Mouse (Mus musculus): ENCODE results near the gene Jade2. TPM values are rescaled to one million over a fixed set of nuclear protein-coding genes. Genes with fewer than 3 reads are reported as not detected.

The Jade2 gene
- polyA plus RNA-seq, 1 experiment from 2014 or later, result 0.31 TPM

DNA sequence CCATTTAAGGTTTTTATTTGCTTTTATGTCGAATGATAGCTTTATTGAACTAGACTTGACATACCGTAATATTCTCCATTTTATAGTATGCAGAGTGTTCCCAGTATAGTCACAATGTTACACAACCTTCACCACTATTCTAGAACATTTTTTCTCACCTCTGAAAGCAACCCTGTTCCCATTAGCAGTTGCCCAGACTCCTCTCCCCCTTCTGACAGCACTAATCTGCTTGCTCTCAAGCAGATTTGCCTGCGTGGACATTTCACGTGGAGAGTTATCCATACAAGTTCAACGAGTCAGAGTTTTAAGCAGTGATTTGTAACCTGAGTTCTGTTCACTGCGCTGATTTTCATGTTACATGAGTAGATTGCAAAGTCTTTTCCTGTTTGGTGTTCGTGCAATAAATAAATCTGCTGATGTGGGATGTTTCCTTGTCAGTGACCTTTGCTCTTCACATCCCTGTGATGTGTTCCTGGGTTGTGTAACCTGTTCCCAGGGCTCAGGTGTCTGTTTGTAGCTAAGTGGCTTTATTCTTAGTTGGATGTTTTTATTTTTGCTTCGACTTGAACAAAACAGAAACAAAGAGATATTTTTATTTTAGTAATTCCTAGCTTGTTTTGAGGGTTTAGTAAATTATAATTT is 89.8 kb downstream of the Jade2 start:
- H3K9ac ChIP-seq (replicated peaks), result no peak overlapping the region
- H3K27me3 ChIP-seq, result 0 out of 2 replicates have a peak, but pooled peaks cover under 1% of the 10 kb centered on the region
- H3K27ac ChIP-seq, result no peak overlapping the region
- WGBS, result 87% methylated on average over 8 of the region's 8 CpGs
- no peak overlapping the region for H3K4me2 ChIP-seq (replicated peaks)
- H3K36me3 ChIP-seq, result no peaks in the 10 kb centered on the region
- no peaks in the 10 kb centered on the region for H3K9me3 ChIP-seq
- ATAC-seq, result no peak
- H3K4me1 ChIP-seq (replicated peaks), result peaks cover 26% of the 10 kb centered on the region
- no peak overlapping the region for H3K4me3 ChIP-seq (replicated peaks)

DNA sequence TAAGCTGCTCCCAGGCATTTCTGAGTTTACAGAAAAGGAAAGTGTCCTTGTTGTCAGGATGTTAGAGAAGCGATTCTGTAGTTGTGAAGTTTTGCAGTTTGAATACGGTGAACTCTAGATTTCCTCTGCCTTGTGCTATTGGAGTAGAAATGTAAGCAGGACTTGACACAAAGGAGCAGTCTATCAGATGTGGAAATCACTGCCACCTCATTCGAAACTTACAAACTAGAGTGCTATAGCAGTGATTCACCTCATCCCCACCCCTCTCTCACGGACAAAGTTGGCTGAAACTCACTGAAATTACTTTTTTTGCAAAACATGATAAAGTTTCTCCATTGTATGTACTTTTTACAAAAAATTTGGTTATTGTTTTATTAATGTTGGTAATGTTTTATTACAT is 92.6 kb downstream of the Jade2 start:
- no peak overlapping the region for H3K27ac ChIP-seq
- WGBS, result 90% methylated on average over 4 of the region's 4 CpGs
- no peaks in the 10 kb centered on the region for H3K9me3 ChIP-seq
- no peak overlapping the region for H3K9ac ChIP-seq (replicated peaks)
- no peak for ATAC-seq
- H3K27me3 ChIP-seq, result peaks cover 20% of the 10 kb centered on the region
- H3K4me3 ChIP-seq (replicated peaks), result peak overlapping the region; percentile 63
- peak overlapping the region; percentile 95 for H3K4me2 ChIP-seq (replicated peaks)
- H3K4me1 ChIP-seq (replicated peaks), result peaks cover 26% of the 10 kb centered on the region
- no peaks in the 10 kb centered on the region for H3K36me3 ChIP-seq

DNA sequence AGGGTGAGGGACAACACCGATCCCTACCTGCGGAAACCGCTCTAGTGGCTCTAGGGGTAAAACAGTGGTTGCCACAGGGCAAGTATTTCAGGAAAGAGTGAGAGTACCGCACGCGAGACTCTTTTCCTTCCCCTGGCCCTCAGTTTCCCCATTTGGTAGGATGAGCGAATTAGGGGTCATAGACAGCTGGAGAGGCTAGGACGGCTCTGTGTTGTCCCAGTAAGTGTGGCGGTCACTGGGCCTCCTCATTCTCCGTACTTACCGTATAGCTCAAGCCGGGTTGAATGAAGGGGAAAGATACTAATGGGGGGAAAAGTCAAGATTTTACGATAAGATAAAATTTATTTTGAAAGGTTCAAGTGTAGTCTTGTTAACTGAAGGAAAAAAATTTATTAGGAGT is 93.5 kb downstream of the Jade2 start:
- ATAC-seq, result peak; percentile 58
- peaks cover 26% of the 10 kb centered on the region for H3K4me1 ChIP-seq (replicated peaks)
- H3K36me3 ChIP-seq, result no peaks in the 10 kb centered on the region
- H3K9me3 ChIP-seq, result no peaks in the 10 kb centered on the region
- no peak overlapping the region for H3K27ac ChIP-seq
- peak overlapping the region; percentile 63 for H3K4me3 ChIP-seq (replicated peaks)
- 7% methylated on average over 13 of the region's 13 CpGs for WGBS
- H3K4me2 ChIP-seq (replicated peaks), result peak overlapping the region; percentile 95
- H3K9ac ChIP-seq (replicated peaks), result peak overlapping the region; percentile 76
- H3K27me3 ChIP-seq, result peaks cover 23% of the 10 kb centered on the region

Other genes with a start within 250 kb of the Jade2 start
- 104 and 110 TPM in 2 replicates for gene Nhp2, start 237.9 kb downstream of the Jade2 start, polyA plus RNA-seq (2015; fragmentation: Nextera tagmentation; extraction: Ambion mirVana)
- 66.2 and 71.8 TPM in 2 replicates for gene Rmnd5b, start 221.8 kb downstream of the Jade2 start, polyA plus RNA-seq (2015; fragmentation: Nextera tagmentation; extraction: Ambion mirVana)
- gene N4bp3, start 206.8 kb downstream of the Jade2 start, polyA plus RNA-seq (2015; fragmentation: Nextera tagmentation; extraction: Ambion mirVana), result 8.0 and 8.3 TPM in 2 replicates
- 0.22 and 0.26 TPM in 2 replicates for gene D930048N14Rik, start 206.7 kb downstream of the Jade2 start, polyA plus RNA-seq (2015; fragmentation: Nextera tagmentation; extraction: Ambion mirVana)
- 115 and 117 TPM in 2 replicates for gene 0610009B22Rik, start 168.8 kb downstream of the Jade2 start, polyA plus RNA-seq (2015; fragmentation: Nextera tagmentation; extraction: Ambion mirVana)
- gene Sec24a, start 94.0 kb downstream of the Jade2 start, polyA plus RNA-seq (2015; fragmentation: Nextera tagmentation; extraction: Ambion mirVana), result 13.8 and 14.9 TPM in 2 replicates
- gene Sar1b, start 94.0 kb downstream of the Jade2 start, polyA plus RNA-seq (2015; fragmentation: Nextera tagmentation; extraction: Ambion mirVana), result 150 and 167 TPM in 2 replicates
- gene Cdkn2aipnl, start 110.0 kb upstream of the Jade2 start, polyA plus RNA-seq (2015; fragmentation: Nextera tagmentation; extraction: Ambion mirVana), result 118 and 120 TPM in 2 replicates
- gene Ube2b, start 143.1 kb upstream of the Jade2 start, polyA plus RNA-seq (2015; fragmentation: Nextera tagmentation; extraction: Ambion mirVana), result 272 and 284 TPM in 2 replicates
- gene Cdkl3, start 146.6 kb upstream of the Jade2 start, polyA plus RNA-seq (2015; fragmentation: Nextera tagmentation; extraction: Ambion mirVana), result 22.6 and 25.3 TPM in 2 replicates
- 120 and 126 TPM in 2 replicates for gene Ppp2ca, start 241.0 kb upstream of the Jade2 start, polyA plus RNA-seq (2015; fragmentation: Nextera tagmentation; extraction: Ambion mirVana)

Measured in midbrain, embryonic 13.5 days (tissue).